Mouse (Mus musculus): Measurements from ENCODE around the gene Olfr551. TPM values are rescaled to one million over a fixed set of nuclear protein-coding genes. Genes with fewer than 3 reads are reported as not detected.

Gene Olfr551
- polyA plus RNA-seq, 1 experiment from 2014 or later: not detected

Other genes starting within 250 kb of the Olfr551 start
- 234 and 249 TPM in 2 replicates for gene Rrm1, start 150.2 kb downstream of the Olfr551 start, polyA plus RNA-seq (2014; fragmentation: Nextera tagmentation; extraction: Ambion mirVana)
- gene Olfr543, start 110.2 kb downstream of the Olfr551 start, polyA plus RNA-seq (2014; fragmentation: Nextera tagmentation; extraction: Ambion mirVana): 0.25 and 0.33 TPM in 2 replicates
- gene Olfr544, start 103.6 kb downstream of the Olfr551 start, polyA plus RNA-seq (2014; fragmentation: Nextera tagmentation; extraction: Ambion mirVana): 0.04 and 0.10 TPM in 2 replicates
- gene Olfr545, start 92.3 kb downstream of the Olfr551 start, polyA plus RNA-seq (2014; fragmentation: Nextera tagmentation; extraction: Ambion mirVana): 0.16 TPM in 1 of 2 replicates, not detected in the other
- not detected in 2 replicates for gene Olfr547, start 57.1 kb downstream of the Olfr551 start, polyA plus RNA-seq (2014; fragmentation: Nextera tagmentation; extraction: Ambion mirVana)
- not detected in 2 replicates for gene Olfr548-ps1, start 51.0 kb downstream of the Olfr551 start, polyA plus RNA-seq (2014; fragmentation: Nextera tagmentation; extraction: Ambion mirVana)
- not detected in 2 replicates for gene Olfr549, start 42.0 kb downstream of the Olfr551 start, polyA plus RNA-seq (2014; fragmentation: Nextera tagmentation; extraction: Ambion mirVana)
- 0.42 and 0.44 TPM in 2 replicates for gene Trim21, start 26.4 kb downstream of the Olfr551 start, polyA plus RNA-seq (2014; fragmentation: Nextera tagmentation; extraction: Ambion mirVana)
- not detected in 2 replicates for gene Olfr550, start 20.4 kb downstream of the Olfr551 start, polyA plus RNA-seq (2014; fragmentation: Nextera tagmentation; extraction: Ambion mirVana)
- gene Olfr552, start 5.9 kb upstream of the Olfr551 start, polyA plus RNA-seq (2014; fragmentation: Nextera tagmentation; extraction: Ambion mirVana): not detected in 2 replicates
- gene Olfr553, start 26.3 kb upstream of the Olfr551 start, polyA plus RNA-seq (2014; fragmentation: Nextera tagmentation; extraction: Ambion mirVana): not detected in 2 replicates
- not detected in 2 replicates for gene Olfr554, start 46.5 kb upstream of the Olfr551 start, polyA plus RNA-seq (2014; fragmentation: Nextera tagmentation; extraction: Ambion mirVana)
- not detected in 2 replicates for gene Olfr555, start 66.9 kb upstream of the Olfr551 start, polyA plus RNA-seq (2014; fragmentation: Nextera tagmentation; extraction: Ambion mirVana)
- not detected in 2 replicates for gene Olfr556, start 73.0 kb upstream of the Olfr551 start, polyA plus RNA-seq (2014; fragmentation: Nextera tagmentation; extraction: Ambion mirVana)
- 9.5 and 10.8 TPM in 2 replicates for gene Trim68, start 95.4 kb upstream of the Olfr551 start, polyA plus RNA-seq (2014; fragmentation: Nextera tagmentation; extraction: Ambion mirVana)
- not detected in 2 replicates for gene Olfr557, start 104.0 kb upstream of the Olfr551 start, polyA plus RNA-seq (2014; fragmentation: Nextera tagmentation; extraction: Ambion mirVana)
- gene Olfr558, start 110.3 kb upstream of the Olfr551 start, polyA plus RNA-seq (2014; fragmentation: Nextera tagmentation; extraction: Ambion mirVana): not detected in 2 replicates
- gene Olfr33, start 127.2 kb upstream of the Olfr551 start, polyA plus RNA-seq (2014; fragmentation: Nextera tagmentation; extraction: Ambion mirVana): not detected in 2 replicates
- gene Olfr559, start 135.6 kb upstream of the Olfr551 start, polyA plus RNA-seq (2014; fragmentation: Nextera tagmentation; extraction: Ambion mirVana): not detected in 2 replicates
- not detected in 2 replicates for gene Olfr560, start 167.5 kb upstream of the Olfr551 start, polyA plus RNA-seq (2014; fragmentation: Nextera tagmentation; extraction: Ambion mirVana)
- gene Olfr78, start 167.6 kb upstream of the Olfr551 start, polyA plus RNA-seq (2014; fragmentation: Nextera tagmentation; extraction: Ambion mirVana): not detected in 2 replicates
- not detected in 2 replicates for gene Olfr561, start 179.3 kb upstream of the Olfr551 start, polyA plus RNA-seq (2014; fragmentation: Nextera tagmentation; extraction: Ambion mirVana)
- not detected in 2 replicates for gene Olfr564, start 211.6 kb upstream of the Olfr551 start, polyA plus RNA-seq (2014; fragmentation: Nextera tagmentation; extraction: Ambion mirVana)